Comparison of ENCODE assay signal across 7 mouse cellular contexts in the genomic region with DNA sequence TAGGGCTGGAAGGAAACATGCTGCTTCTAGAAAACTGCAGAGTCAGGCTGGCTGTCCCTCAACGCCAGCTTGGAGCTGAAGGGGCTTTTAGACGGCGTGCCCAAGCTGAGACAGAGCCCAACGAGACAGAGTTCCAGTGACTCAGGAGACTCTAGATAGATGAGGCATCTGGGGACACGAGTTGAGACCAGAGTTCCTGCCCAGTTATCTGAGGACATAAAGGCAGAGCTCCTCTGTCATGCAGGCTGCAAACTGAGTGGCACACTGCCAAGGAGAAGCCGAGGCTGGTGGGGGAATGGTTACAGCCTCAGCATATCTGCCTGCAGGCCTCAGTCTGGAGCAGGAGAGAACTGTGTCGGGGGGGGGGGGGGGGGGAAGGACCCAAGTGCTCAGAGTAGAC.
DNase-seq lines count a peak whose midpoint lies in the region; ATAC-seq lines count a peak whose summit lies in the region.

No protein-coding gene starts in this region.

- H3K27ac ChIP-seq in hindbrain, embryonic 15.5 days (replicated peaks) = 0 out of 2 replicates have a peak overlapping the region, but pooled peaks have one; percentile 42

- no peaks in the 10 kb centered on the region for H3K9me3 ChIP-seq in hindbrain, embryonic 15.5 days

- peak; percentile 84 for DNase-seq in adrenal gland, postnatal 10 days
- peak; percentile 67 for DNase-seq in cerebellum, adult 11-12 months
- DNase-seq in gastrocnemius, postnatal 10 days = peak; percentile 81
- peak; percentile 35 to 62 for DNase-seq in left cerebral cortex, adult 9 months (ENCODE audit: low spot score in 2 of 2)
- peak; percentile 55 for DNase-seq in telencephalon, adult 2 months (ENCODE audit: low read depth, low spot score)

- no peak overlapping the region for H3K9ac ChIP-seq in hindbrain, embryonic 15.5 days

- no peak overlapping the region for H3K4me3 ChIP-seq in hindbrain, embryonic 15.5 days

- H3K4me2 ChIP-seq in hindbrain, embryonic 15.5 days = no peak overlapping the region

- WGBS in hindbrain, embryonic 15.5 days = 16% methylated on average over 6 of the region's 7 CpGs

- H3K27me3 ChIP-seq in hindbrain, embryonic 15.5 days = no peaks in the 10 kb centered on the region

- peaks cover 26% of the 10 kb centered on the region for H3K4me1 ChIP-seq in hindbrain, embryonic 15.5 days (replicated peaks)

- no peaks in the 10 kb centered on the region for H3K36me3 ChIP-seq in hindbrain, embryonic 15.5 days

- ATAC-seq in hindbrain, embryonic 15.5 days (ENCODE audit: low FRiP score, low read depth) = peak; percentile 64
- ATAC-seq in megakaryocyte-erythroid progenitor cell, adult 5-6 weeks (replicated peaks; ENCODE audit: low FRiP score, low TSS enrichment, poor library complexity, severe bottlenecking) = peak; percentile 99
